Mouse (Mus musculus): Measurements from ENCODE around the gene Olfr50.

DNA sequence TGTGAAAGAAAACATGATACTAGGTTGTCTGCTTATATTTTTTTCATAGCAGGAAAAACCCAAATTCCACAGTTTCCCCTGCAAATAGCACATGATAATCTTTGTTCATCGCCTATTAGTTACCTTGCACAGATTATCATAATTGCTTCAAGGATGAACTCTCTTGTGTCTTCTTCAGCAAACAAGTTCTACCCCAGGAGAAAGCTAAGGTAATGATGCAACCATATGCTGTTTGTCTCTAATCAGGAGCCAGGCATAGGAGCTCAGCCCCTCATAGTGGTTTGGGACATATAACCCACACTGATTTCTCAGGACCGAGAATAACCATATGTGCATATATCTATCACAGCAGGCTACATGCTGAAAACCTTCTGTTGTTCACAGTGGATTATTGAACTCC lies at the start of gene Olfr50:
- TF ChIP-seq CTCF (IDR thresholded peaks at IDR 0.05; ENCODE audit: low read depth), result no peak
- no peak for TF ChIP-seq EP300 (IDR thresholded peaks at IDR 0.05; ENCODE audit: low read depth)

All from liver, embryonic 14.5 days (tissue).